Mouse (Mus musculus): Measurements from ENCODE around the gene Cacna2d2.

Gene Cacna2d2

GRCm38 (mm10) chr9:107541005-107541404 is 141.6 kb downstream of the Cacna2d2 start:
- no peak for DNase-seq (ENCODE audit: low read depth)

- peak; percentile 96 for DNase-seq (ENCODE audit: low read depth)
Measured at GRCm38 (mm10) chr9:107541474-107542351, 142.3 kb downstream of the Cacna2d2 start, which contains the start of the genes Cyb561d2 and Nprl2. Gene Cyb561d2, minus strand, starts transcription at chr9:107542193. Gene Nprl2, plus strand, starts transcription at chr9:107542226.

GRCm38 (mm10) chr9:107542352-107542686 is 142.9 kb downstream of the Cacna2d2 start:
- DNase-seq (ENCODE audit: low read depth) = no peak

GRCm38 (mm10) chr9:107542721-107543120 is 143.3 kb downstream of the Cacna2d2 start:
- no peak for DNase-seq (ENCODE audit: low read depth)

- no peak for DNase-seq (ENCODE audit: low read depth)
Measured at GRCm38 (mm10) chr9:107543299-107543698, 143.9 kb downstream of the Cacna2d2 start.

GRCm38 (mm10) chr9:107544196-107544700 is 144.8 kb downstream of the Cacna2d2 start:
- DNase-seq (ENCODE audit: low read depth) = no peak

- DNase-seq (ENCODE audit: low read depth) = no peak
Measured at GRCm38 (mm10) chr9:107544729-107545128, 145.3 kb downstream of the Cacna2d2 start.

- DNase-seq (ENCODE audit: low read depth) = no peak
Measured at GRCm38 (mm10) chr9:107545199-107545598, 145.8 kb downstream of the Cacna2d2 start.

- DNase-seq (ENCODE audit: low read depth) = peak; percentile 77
Measured at GRCm38 (mm10) chr9:107545602-107546001, 146.2 kb downstream of the Cacna2d2 start.

- DNase-seq (ENCODE audit: low read depth) = no peak
Measured at GRCm38 (mm10) chr9:107547026-107547425, 147.6 kb downstream of the Cacna2d2 start, which contains the start of gene Zmynd10. Gene Zmynd10, plus strand, starts transcription at chr9:107547298.

GRCm38 (mm10) chr9:107547957-107548356 is 148.5 kb downstream of the Cacna2d2 start:
- DNase-seq (ENCODE audit: low read depth) = no peak

GRCm38 (mm10) chr9:107548820-107549219 is 149.4 kb downstream of the Cacna2d2 start:
- DNase-seq (ENCODE audit: low read depth) = no peak

GRCm38 (mm10) chr9:107549297-107550074 is 150.1 kb downstream of the Cacna2d2 start:
- no peak for DNase-seq (ENCODE audit: low read depth)

GRCm38 (mm10) chr9:107550491-107551116 is 151.2 kb downstream of the Cacna2d2 start:
- DNase-seq (ENCODE audit: low read depth) = no peak

- peak; percentile 73 for DNase-seq (ENCODE audit: low read depth)
Measured at GRCm38 (mm10) chr9:107551117-107551889, 151.9 kb downstream of the Cacna2d2 start, which contains the start of gene Rassf1. Gene Rassf1, plus strand, starts transcription at chr9:107551555.

GRCm38 (mm10) chr9:107551890-107552355 is 152.5 kb downstream of the Cacna2d2 start:
- DNase-seq (ENCODE audit: low read depth) = peak; percentile 48

GRCm38 (mm10) chr9:107552690-107553393 is 153.4 kb downstream of the Cacna2d2 start:
- no peak for DNase-seq (ENCODE audit: low read depth)

- DNase-seq (ENCODE audit: low read depth) = peak; percentile 40
Measured at GRCm38 (mm10) chr9:107553541-107554318, 154.3 kb downstream of the Cacna2d2 start.

GRCm38 (mm10) chr9:107554319-107554825 is 155.0 kb downstream of the Cacna2d2 start:
- DNase-seq (ENCODE audit: low read depth) = peak; percentile 99
